Mouse (Mus musculus) erythroid progenitor cell, adult 5-6 weeks (primary cell): ENCODE measurements around the gene Dlec1. TPM values are rescaled to one million over a fixed set of nuclear protein-coding genes. Genes with fewer than 3 reads are reported as not detected.
A peak's percentile ranks its signal among the peaks of the same experiment; 100 is the strongest.

Experiments used
- ATAC-seq: replicated peaks from 2 replicates; pipeline ENCODE4 v1.8.0; 2016; ENCODE audit warnings: moderate number of reproducible peaks, mild to moderate bottlenecking, moderate TSS enrichment, inconsistent platforms; ENCODE audit not compliant: poor library complexity, low FRiP score, severe bottlenecking
- total RNA-seq, 2 experiments: library from RNA; stranded (forward) in 1 of 2; stranded (reverse) in 1 of 2; fragments of 150-400 nt in 1 of 2; fragments of 186-747, 209-891 nt in 1 of 2; gene quantifications; 2 replicates each; pipeline versions ENCODE4 v1.2.3 to v1.2.4; 2015 to 2017; ENCODE audit warnings: low replicate concordance in 2 of 2

Dlec1 gene
- total RNA-seq, 2 experiments from 2014 or later: not detected

DNA sequence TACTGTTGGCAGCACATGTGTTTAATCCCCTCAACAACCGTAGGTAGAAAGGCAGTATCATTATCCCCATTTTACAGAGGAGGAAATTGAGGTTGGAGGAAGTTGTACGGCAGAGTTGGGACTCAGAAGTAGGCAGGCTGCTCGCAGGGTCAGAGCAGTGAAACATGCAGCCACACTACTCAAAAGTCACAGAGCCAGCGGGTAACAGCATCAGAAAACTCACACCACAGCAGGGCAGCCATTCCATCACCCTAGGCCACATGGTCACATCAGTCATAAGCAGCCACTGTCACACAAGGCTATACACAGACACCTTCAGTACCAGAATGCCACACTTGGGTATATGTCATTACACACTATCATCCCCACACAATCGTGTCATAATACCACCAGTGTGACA lies 15.0 kb upstream of the Dlec1 start:
- no peak for ATAC-seq

DNA sequence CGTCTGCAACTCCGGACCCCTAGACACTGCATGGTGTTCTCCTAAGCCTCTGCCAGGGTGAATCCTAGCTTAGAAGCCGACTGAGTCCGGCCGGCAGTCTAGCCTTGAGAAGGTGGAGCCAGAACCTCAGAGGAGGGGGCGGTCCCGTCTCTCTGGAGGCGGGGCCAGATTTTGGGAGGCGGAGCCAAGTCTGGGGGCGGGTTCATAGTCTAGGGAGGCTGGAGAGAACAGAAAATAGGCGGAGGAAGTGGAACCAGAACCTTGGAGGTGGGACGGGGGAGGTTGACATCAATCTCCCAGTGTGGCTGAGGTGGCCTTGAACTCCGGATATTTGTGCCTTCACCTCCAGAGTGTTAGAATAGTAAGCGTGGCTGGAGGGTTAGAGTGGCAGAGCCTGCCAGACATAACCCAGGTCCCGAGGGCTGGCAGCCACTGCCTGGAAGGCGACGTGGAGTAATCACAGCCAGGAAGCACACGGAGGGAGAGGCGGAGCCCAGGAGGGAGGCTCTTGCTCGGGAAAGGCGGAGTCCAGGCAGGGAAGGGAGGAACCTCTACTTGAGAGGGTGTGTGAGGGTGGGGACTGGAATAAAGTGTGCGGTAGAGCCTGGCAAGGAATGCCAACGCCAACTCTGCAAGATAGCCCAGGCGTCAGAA lies 14.0 kb upstream of the Dlec1 start:
- no peak for ATAC-seq

DNA sequence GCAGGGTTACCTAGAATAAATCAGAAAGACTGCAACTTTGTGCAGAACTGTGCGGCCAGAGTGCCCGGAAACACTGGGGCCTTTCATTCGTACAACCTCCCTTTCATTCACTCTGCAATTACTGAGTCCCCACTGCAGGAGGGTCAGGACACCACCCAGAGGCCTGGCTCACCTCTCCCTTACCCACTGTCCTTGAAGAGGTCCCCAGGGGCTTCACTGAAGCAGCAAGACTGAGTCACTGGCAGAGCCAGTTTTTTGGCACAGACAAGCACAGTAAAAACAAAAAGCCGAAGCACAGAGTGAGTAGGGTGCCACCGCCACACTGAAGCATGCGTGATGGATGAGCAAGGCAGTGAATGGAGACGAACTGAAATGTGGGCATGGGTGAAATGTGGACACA lies 12.8 kb upstream of the Dlec1 start:
- ATAC-seq: no peak

DNA sequence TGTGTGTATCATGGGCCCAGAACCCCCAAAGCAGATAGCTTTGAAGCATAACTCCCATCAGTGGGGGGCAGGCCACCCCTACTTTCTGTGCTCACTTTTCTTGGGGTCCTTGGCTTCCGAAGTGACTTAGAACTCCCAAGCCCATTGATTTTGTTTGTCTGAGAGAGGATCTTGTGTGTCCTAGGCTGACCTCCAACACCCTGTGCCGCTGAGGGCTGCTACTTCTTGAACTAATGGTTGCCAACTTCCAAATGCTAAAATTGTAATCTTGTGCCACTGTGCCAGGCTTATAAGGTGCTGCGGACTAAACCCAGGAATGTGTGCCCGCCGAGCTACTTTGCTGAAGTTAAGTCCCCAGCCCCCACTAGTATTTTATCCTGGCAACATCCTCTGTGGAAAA lies 11.8 kb upstream of the Dlec1 start:
- no peak for ATAC-seq

DNA sequence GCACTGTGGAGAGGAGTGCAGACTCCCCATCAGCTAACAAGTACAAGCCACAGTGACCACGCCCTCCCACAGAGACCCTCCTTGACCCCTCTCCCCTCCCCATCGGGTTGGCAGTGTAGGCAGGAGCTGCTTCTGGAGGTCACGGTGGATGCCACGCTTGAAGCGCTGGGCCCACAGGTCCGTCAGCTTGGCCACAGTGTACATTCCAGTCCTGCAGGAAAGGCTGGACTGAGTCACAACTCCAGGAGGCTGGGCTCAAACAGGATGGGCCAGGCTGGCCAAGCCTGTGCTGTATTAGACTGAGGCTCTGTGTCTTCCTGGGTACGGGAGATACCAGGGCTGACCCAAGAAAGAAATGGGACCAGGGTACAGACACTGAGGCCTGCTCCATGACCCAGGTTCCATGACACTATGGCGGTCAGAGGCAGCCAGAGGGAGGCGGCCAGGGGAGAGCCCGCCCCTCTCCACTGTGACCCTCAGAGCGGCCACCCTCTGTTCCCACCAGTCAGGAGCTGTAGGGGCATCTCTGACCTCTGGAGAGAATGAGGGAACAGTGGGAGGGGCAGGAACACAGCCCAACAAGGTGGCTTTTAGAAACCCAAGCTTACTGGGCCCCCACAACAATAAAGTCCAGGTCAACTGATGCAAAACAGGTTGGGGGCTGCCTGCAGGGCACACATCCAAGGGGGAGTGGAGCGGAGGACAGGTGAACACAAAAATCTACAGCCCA lies 10.5 kb upstream of the Dlec1 start:
- ATAC-seq: no peak

- ATAC-seq: no peak
Observed at GRCm38 (mm10) chr9:119092473-119093418, 9.5 kb upstream of the Dlec1 start.

GRCm38 (mm10) chr9:119093419-119094295 lies 8.6 kb upstream of the Dlec1 start, which contains the start of gene Plcd1:
TSS of gene Plcd1 (minus strand) at chr9:119093502.
- no peak for ATAC-seq

DNA sequence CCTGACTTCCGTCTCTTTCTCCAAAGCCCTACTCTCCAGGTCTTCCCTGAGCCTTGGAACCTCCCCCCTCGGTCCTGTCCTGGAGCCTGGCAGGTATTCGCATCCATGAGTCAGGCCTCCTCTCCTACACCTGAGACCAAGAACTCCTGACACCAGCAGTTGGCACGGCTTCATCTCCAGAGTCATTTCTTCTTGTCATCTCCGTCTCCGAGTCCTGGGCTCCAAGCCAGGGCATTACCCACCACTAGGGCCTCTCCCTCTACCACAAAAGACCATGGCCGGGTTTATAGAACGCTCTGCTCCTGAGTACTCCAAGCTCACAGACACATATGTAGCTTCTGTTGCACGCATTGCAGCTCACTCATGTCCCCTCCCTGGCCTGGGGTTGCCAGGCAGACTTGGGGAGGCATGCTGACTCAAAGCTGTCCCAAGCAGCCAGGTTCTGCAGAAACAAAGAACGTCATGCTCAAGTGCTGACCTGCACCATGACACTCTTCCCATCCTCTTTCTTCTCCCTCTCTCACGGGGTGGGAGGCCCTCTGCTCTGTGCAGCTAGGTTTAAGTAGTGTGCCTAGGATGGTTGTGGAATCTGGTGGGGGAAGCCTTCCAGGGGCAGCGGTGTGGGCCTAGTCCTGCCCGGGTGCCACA lies 7.7 kb upstream of the Dlec1 start:
- no peak for ATAC-seq

DNA sequence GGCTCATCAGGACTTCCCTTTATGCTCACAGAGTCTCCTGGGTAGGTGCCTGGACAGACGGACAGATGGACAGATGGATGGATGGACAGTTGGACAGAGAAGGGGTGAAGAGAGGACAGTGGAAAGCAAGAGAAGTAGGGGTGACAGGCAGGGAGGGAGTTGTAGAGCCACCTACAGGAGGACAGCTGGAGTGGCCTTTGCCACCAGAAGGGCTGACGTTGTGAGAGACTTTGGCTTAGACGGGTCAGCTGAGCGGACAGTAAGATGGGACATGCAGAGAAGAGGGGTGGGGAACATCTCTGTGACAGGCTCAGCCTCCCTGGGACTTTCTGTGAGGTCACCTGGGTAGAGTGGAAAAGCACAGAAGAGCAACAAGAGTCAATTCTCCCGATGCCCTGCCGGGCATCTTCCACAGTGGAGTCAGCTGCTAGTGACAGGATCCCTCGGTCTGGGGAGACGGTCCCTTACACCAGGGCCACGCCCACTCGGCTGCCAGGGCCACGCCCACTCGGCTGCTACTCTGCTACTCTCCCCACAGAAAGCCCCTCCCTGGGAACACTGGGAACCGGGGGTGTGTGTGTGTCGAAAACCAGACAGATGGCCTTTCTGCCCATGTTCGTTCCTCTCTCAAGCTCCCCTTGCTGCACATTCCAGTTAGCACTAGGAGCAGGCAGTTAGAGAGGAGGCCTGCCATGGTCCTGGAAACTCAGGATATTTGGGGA lies 1.9 kb upstream of the Dlec1 start:
- ATAC-seq: peak; percentile 52; the same call in 1 of the 2 replicates

GRCm38 (mm10) chr9:119102783-119103113 lies 470 bp downstream of the Dlec1 start:
- no peak for ATAC-seq

GRCm38 (mm10) chr9:119107566-119107965 lies 5.3 kb downstream of the Dlec1 start:
- no peak for ATAC-seq

DNA sequence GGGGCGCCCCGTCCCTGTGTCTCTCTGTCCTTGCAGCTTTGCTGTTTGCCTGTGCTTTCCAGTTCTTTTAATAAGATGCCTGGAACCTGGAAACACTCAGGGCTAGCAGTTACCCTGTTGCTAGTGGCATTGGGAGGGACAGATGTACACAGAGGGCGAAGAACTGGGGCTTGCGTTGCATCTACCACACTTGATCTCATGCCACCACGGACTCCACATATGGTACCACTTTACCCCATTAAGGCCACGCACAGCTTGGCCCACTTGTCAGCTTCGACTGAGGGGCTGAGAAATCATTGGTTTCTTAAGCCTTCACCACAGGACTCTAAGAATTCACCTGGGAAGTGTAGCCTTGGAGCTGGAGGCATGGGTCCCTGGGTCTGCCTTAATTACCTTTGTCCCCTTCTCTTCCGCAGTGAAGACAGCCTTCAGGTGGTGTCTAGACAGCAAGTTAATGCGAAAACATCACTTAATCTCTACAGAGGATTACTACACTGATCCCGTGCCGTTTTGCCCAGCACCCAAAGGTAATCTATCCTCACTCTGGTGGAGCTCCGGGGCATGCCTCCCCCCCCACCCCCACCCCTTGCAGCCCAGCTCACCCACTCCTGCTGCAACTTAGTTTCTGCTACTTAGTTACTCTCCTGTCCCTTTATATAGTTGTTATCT lies 7.5 kb downstream of the Dlec1 start:
- no peak for ATAC-seq

GRCm38 (mm10) chr9:119110640-119111039 lies 8.4 kb downstream of the Dlec1 start:
- ATAC-seq: no peak

GRCm38 (mm10) chr9:119114911-119115310 lies 12.6 kb downstream of the Dlec1 start:
- no peak for ATAC-seq

DNA sequence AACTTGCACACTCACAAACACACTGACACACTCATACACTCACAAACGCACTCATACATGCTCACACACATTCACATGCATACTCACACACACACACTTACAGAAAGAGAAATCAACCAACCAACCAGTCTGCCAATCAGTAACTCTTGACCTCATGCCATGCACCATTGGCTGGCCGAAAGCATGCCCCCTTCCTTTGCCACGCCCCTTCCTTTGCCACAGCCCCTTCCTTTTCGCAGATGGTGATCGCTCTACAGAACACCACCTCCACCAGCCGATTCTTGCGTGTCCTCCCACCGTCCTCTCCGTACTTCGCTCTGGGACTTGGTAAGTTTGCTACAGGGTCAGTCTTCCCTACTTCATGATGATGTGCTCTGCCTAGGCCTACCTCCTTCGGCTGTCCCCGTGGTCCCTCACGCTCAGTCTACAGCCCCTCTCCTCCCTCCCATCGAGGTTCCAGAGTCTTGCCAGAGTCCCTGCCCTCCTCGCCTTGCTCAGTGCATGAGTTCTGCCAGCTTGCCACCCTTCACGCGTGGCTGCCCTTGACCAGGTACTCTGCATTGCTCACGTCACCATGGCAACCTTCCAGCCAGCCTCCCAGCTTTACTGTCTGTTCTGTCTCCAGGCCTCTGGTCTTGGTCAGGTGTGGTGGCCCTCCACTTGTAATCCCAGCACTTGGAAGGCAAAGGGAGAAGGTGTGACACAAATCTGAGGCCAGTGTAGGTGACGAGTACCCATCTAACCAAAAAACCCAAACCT lies 17.3 kb downstream of the Dlec1 start:
- ATAC-seq: 0 out of 2 replicates have a peak, but pooled peaks have one; percentile 22

DNA sequence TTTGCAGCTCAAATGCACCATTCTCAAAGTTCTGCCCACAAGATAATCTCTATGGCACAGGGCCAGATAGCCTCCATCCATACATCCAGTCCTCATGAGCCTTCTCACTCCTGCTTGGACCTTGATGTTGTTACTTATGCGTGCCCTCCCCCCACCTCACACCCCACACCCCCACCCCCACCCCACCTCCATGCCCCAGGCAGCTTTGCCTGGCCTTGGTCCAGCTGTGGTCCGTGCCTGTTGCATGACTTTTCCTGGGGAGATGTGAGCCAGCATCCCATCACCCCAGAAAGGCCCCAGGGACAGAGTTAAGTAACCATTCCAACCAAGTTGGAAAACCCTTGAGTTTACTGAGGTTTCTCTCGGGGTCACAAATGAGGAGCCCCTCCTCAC lies 17.9 kb downstream of the Dlec1 start:
- ATAC-seq: no peak
